Mouse (Mus musculus) hindlimb bud, embryonic 11.5 days (tissue): ENCODE results near the gene Rnase1.
"Not testable (repeated sequence)": the region's sequence is repeated elsewhere in the genome, so short reads cannot be mapped to it uniquely, and the experiment has no call there.

ENCODE experiments used
- DNase-seq: peaks from one replicate; pipeline ENCODE4 v3.0.0-alpha.2; 2012; ENCODE audit warnings: low read depth, low spot score; ENCODE audit errors: extremely low spot score

Gene Rnase1

GRCm38 (mm10) chr14:51146685-51147084 is at the start of gene Rnase1:
Gene Rnase1, minus strand, starts transcription at chr14:51146785.
- DNase-seq, result no peak

GRCm38 (mm10) chr14:51195681-51196080 is 49.1 kb upstream of the Rnase1 start:
- DNase-seq, result no peak

GRCm38 (mm10) chr14:51181051-51181450 is 34.5 kb upstream of the Rnase1 start:
- not testable (repeated sequence) for DNase-seq

- DNase-seq, result no peak
Measured at GRCm38 (mm10) chr14:51173843-51174242, 27.3 kb upstream of the Rnase1 start.

- DNase-seq, result not testable (repeated sequence)
Measured at GRCm38 (mm10) chr14:51172947-51173346, 26.4 kb upstream of the Rnase1 start.

GRCm38 (mm10) chr14:51172095-51172865 is 25.7 kb upstream of the Rnase1 start:
- not testable (repeated sequence) for DNase-seq

- no peak for DNase-seq
Measured at GRCm38 (mm10) chr14:51166068-51166467, 19.5 kb upstream of the Rnase1 start.

GRCm38 (mm10) chr14:51165435-51165834 is 18.9 kb upstream of the Rnase1 start:
- DNase-seq, result no peak

GRCm38 (mm10) chr14:51163323-51163722 is 16.7 kb upstream of the Rnase1 start:
- not testable (repeated sequence) for DNase-seq

- not testable (repeated sequence) for DNase-seq
Measured at GRCm38 (mm10) chr14:51161976-51162375, 15.4 kb upstream of the Rnase1 start, which contains the start of gene Rnase2b. Gene Rnase2b, plus strand, starts transcription at chr14:51162260.

GRCm38 (mm10) chr14:51157072-51157471 is 10.5 kb upstream of the Rnase1 start:
- no peak for DNase-seq

GRCm38 (mm10) chr14:51156736-51157068 is 10.1 kb upstream of the Rnase1 start:
- DNase-seq, result no peak

- no peak for DNase-seq
Measured at GRCm38 (mm10) chr14:51156056-51156735, 9.6 kb upstream of the Rnase1 start.

GRCm38 (mm10) chr14:51152249-51152870 is 5.8 kb upstream of the Rnase1 start:
- no peak for DNase-seq

GRCm38 (mm10) chr14:51150206-51150831 is 3.7 kb upstream of the Rnase1 start:
- DNase-seq, result no peak

- no peak for DNase-seq
Measured at GRCm38 (mm10) chr14:51149164-51149563, 2.6 kb upstream of the Rnase1 start.

- DNase-seq, result no peak
Measured at GRCm38 (mm10) chr14:51148006-51148405, 1.4 kb upstream of the Rnase1 start.

GRCm38 (mm10) chr14:51145521-51145920 is 1.1 kb downstream of the Rnase1 start:
- no peak for DNase-seq

- no peak for DNase-seq
Measured at GRCm38 (mm10) chr14:51144451-51144850, 2.1 kb downstream of the Rnase1 start.

GRCm38 (mm10) chr14:51143937-51144336 is 2.6 kb downstream of the Rnase1 start:
- no peak for DNase-seq

- DNase-seq, result no peak
Measured at GRCm38 (mm10) chr14:51143287-51143686, 3.3 kb downstream of the Rnase1 start.
